Mouse (Mus musculus) lung, embryonic 14.5 days (tissue): ENCODE data around the gene Pgc. TPM values are rescaled to one million over a fixed set of nuclear protein-coding genes. Genes with fewer than 3 reads are reported as not detected.

ENCODE experiments used
- ATAC-seq: fragments of 200-750 bp; cut with Nextera tagmentation; 2 replicates; pipeline ENCODE4 v1.8.0; 2017; ENCODE audit warnings: mild to moderate bottlenecking, moderate TSS enrichment, moderate library complexity; ENCODE audit not compliant: insufficient read depth
- DNase-seq: peaks from one replicate; pipeline ENCODE4 v3.0.0-alpha.2; 2015
- H3K27ac ChIP-seq: fragments of 300-500 bp; sonication (generic); 2 replicates; pipeline ENCODE4 v1.5.1; 2014; ENCODE audit warnings: low read depth, mild to moderate bottlenecking, moderate library complexity
- H3K27me3 ChIP-seq: fragments of 300-500 bp; sonication (generic); 2 replicates; pipeline ENCODE4 v1.6.1; 2014; ENCODE audit warnings: low read length, control low read depth; ENCODE audit not compliant: insufficient read depth
- H3K36me3 ChIP-seq: fragments of 300-500 bp; sonication (generic); 2 replicates; pipeline ENCODE4 v1.6.1; 2014; ENCODE audit warnings: control low read depth; ENCODE audit not compliant: insufficient read depth
- H3K4me1 ChIP-seq: fragments of 300-500 bp; sonication (generic); 2 replicates; pipeline ENCODE4 v1.6.1; 2014; ENCODE audit warnings: antibody characterized with exemption, control low read depth; ENCODE audit not compliant: insufficient read depth
- H3K4me2 ChIP-seq: fragments of 300-500 bp; sonication (generic); 2 replicates; pipeline ENCODE4 v1.6.1; 2014; ENCODE audit warnings: mild to moderate bottlenecking
- H3K4me3 ChIP-seq: fragments of 300-500 bp; sonication (generic); 2 replicates; pipeline ENCODE4 v1.5.1; 2014; ENCODE audit warnings: low read depth, low read length
- H3K9ac ChIP-seq: fragments of 300-500 bp; sonication (generic); 2 replicates; pipeline ENCODE4 v1.6.1; 2014
- H3K9me3 ChIP-seq: fragments of 300-500 bp; sonication (generic); 2 replicates; pipeline ENCODE4 v1.6.1; 2016; ENCODE audit warnings: low read depth, low read length, control low read depth
- CTCF ChIP-seq: IDR thresholded peaks from 2 replicates; pipeline ENCODE4 v1.5.1; 2016; ENCODE audit warnings: antibody characterized with exemption, low read depth
- WGBS: fragments of 180-500 bp; shearing (Covaris S2); extraction: QIAGEN DNeasy Blood & Tissue Kit; methylation state at CpG from one replicate; pipeline ENCODE4 v1.1.7; 2014; 5-methylcytosine and 5-hydroxymethylcytosine counted together
- polyA plus RNA-seq: library from polyadenylated mRNA; unstranded; fragments of >200 nt; fragmentation: Nextera tagmentation; extraction: Ambion mirVana; gene quantifications from 2 replicates; pipeline ENCODE4 v1.2.1, GENCODE M21; 2014

Pgc gene
- polyA plus RNA-seq, 1 experiment from 2014 or later, result 7.6 TPM

- 38% methylated on average over 16 of the region's 17 CpGs for WGBS
These were observed 41.0 kb downstream of the Pgc start for GRCm38 (mm10) chr17:47767456-47768141.

GRCm38 (mm10) chr17:47768707-47769276, 42.1 kb downstream of the Pgc start:
- Histone ChIP-seq H3K4me2 (no peak overlapping the region), H3K9ac (no peak overlapping the region), H3K36me3 (no peaks in the 10 kb centered on the region), H3K9me3 (peaks cover 6% of the 10 kb centered on the region; the same call in 1 of the 2 replicates), H3K4me3 (no peak overlapping the region), H3K27me3 (no peaks in the 10 kb centered on the region), H3K27ac (no peak overlapping the region), H3K4me1 (no peaks in the 10 kb centered on the region)
- peak; percentile 27; the same call in 1 of the 2 replicates for TF ChIP-seq CTCF
- no peak; the same call in 1 of the 2 replicates for ATAC-seq
- 39% methylated on average over 12 of the region's 12 CpGs for WGBS
- no peak for DNase-seq

More at GRCm38 (mm10) chr17:47767456-47768141, 41.0 kb downstream of the Pgc start:
- H3K9me3 ChIP-seq, result peaks cover 6% of the 10 kb centered on the region; the same call in 1 of the 2 replicates
- no peaks in the 10 kb centered on the region for H3K36me3 ChIP-seq
- H3K9ac ChIP-seq, result no peak overlapping the region
- DNase-seq, result no peak
- H3K4me2 ChIP-seq, result no peak overlapping the region
- no peak overlapping the region for H3K27ac ChIP-seq
- no peaks in the 10 kb centered on the region for H3K27me3 ChIP-seq
- H3K4me3 ChIP-seq, result no peak overlapping the region
- H3K4me1 ChIP-seq, result peaks cover 11% of the 10 kb centered on the region
- ATAC-seq, result no peak
- TF ChIP-seq CTCF, result no peak

- ATAC-seq (no peak), DNase-seq (no peak)
- H3K4me2 ChIP-seq, result no peak overlapping the region
- no peaks in the 10 kb centered on the region for H3K4me1 ChIP-seq
- no peaks in the 10 kb centered on the region for H3K27me3 ChIP-seq
- H3K36me3 ChIP-seq, result no peaks in the 10 kb centered on the region
- H3K4me3 ChIP-seq, result no peak overlapping the region
- no peak overlapping the region for H3K9ac ChIP-seq
- H3K27ac ChIP-seq, result no peak overlapping the region
- 68% methylated on average over 11 of the region's 11 CpGs for WGBS
- no peak for TF ChIP-seq CTCF
- H3K9me3 ChIP-seq, result peaks cover 6% of the 10 kb centered on the region; the same call in 1 of the 2 replicates
These were observed 43.0 kb downstream of the Pgc start for GRCm38 (mm10) chr17:47769389-47770299.

GRCm38 (mm10) chr17:47773604-47774003, 47.0 kb downstream of the Pgc start:
- Histone ChIP-seq H3K9ac (no peak overlapping the region), H3K9me3 (peaks cover 6% of the 10 kb centered on the region; the same call in 1 of the 2 replicates), H3K4me3 (no peak overlapping the region), H3K4me2 (no peak overlapping the region), H3K36me3 (no peaks in the 10 kb centered on the region), H3K27ac (no peak overlapping the region), H3K27me3 (no peaks in the 10 kb centered on the region), H3K4me1 (no peaks in the 10 kb centered on the region)
- ATAC-seq (no peak), DNase-seq (no peak)
- TF ChIP-seq CTCF, result no peak
- WGBS, result 48% methylated on average over 6 of the region's 6 CpGs

GRCm38 (mm10) chr17:47777141-47777540, 50.5 kb downstream of the Pgc start:
- Histone ChIP-seq H3K9me3 (peaks cover 5% of the 10 kb centered on the region; the same call in 1 of the 2 replicates), H3K4me2 (no peak overlapping the region), H3K27ac (no peak overlapping the region), H3K27me3 (no peaks in the 10 kb centered on the region), H3K9ac (no peak overlapping the region), H3K4me3 (no peak overlapping the region), H3K36me3 (no peaks in the 10 kb centered on the region), H3K4me1 (no peaks in the 10 kb centered on the region)
- 56% methylated on average over 2 of the region's 2 CpGs for WGBS
- no peak for TF ChIP-seq CTCF
- DNase-seq (no peak), ATAC-seq (no peak)

- ATAC-seq, result no peak
- Histone ChIP-seq H3K4me2 (no peak overlapping the region), H3K9me3 (no peaks in the 10 kb centered on the region), H3K27me3 (no peaks in the 10 kb centered on the region), H3K9ac (no peak overlapping the region), H3K36me3 (no peaks in the 10 kb centered on the region), H3K4me1 (no peaks in the 10 kb centered on the region), H3K27ac (no peak overlapping the region), H3K4me3 (no peak overlapping the region)
- TF ChIP-seq CTCF, result no peak
- no peak for DNase-seq
- 69% methylated on average over 10 of the region's 10 CpGs for whole genome bisulfite sequencing
These were observed 53.8 kb downstream of the Pgc start for GRCm38 (mm10) chr17:47780470-47780869.
